Mouse (Mus musculus) MEL (cell line): ENCODE measurements around the gene Pus3.

Experiments used
- CTCF ChIP-seq, 3 experiments: IDR thresholded peaks in 2 of 3; conservative IDR thresholded peaks in 1 of 3; 2 replicates each; pipeline ENCODE4 v1.5.1; 2011 to 2012; ENCODE audit warnings: low read length in 3 of 3, low read depth in 2 of 3, mild to moderate bottlenecking in 2 of 3, improper control_type of control experiment in 1 of 3, inconsistent platforms in 1 of 3, mixed read lengths in 1 of 3, moderate library complexity in 1 of 3; ENCODE audit not compliant: control insufficient read depth in 1 of 3, insufficient read depth in 1 of 3, poor library complexity in 1 of 3, severe bottlenecking in 1 of 3
- EP300 ChIP-seq, 2 experiments: IDR thresholded peaks; 2 replicates each; pipeline ENCODE4 v1.6.1; 2011; ENCODE audit warnings: improper control_type of control experiment in 2 of 2, low read length in 2 of 2, low read depth in 1 of 2, mild to moderate bottlenecking in 1 of 2
- JUND ChIP-seq: IDR thresholded peaks from 2 replicates; pipeline ENCODE4 v1.6.1; 2011; ENCODE audit warnings: low read depth, mild to moderate bottlenecking, improper control_type of control experiment, low read length
- USF1 ChIP-seq: IDR thresholded peaks from 2 replicates; pipeline ENCODE4 v1.6.1; 2014; ENCODE audit warnings: low read depth, mild to moderate bottlenecking, inconsistent platforms, low read length, improper control_type of control experiment, moderate library complexity

GRCm38 (mm10) chr9:35546745-35547144 lies 11.7 kb upstream of the Pus3 start:
- TF ChIP-seq CTCF (IDR thresholded peaks at IDR 0.05 in 2 of 3, conservative IDR thresholded peaks at IDR 0.05 in 1 of 3; ENCODE audit: control insufficient read depth in 1 of 3, insufficient read depth in 1 of 3, low read depth in 2 of 3, low read length in 3 of 3, poor library complexity in 1 of 3, severe bottlenecking in 1 of 3) (no peak), EP300 (IDR thresholded peaks at IDR 0.05; ENCODE audit: low read depth in 1 of 2, low read length in 2 of 2) (no peak; a peak in 1 of 4 replicates), USF1 (no peak), JUND (no peak)
